Mouse (Mus musculus): Measurements from ENCODE around the gene Sumo2. TPM values are rescaled to one million over a fixed set of nuclear protein-coding genes. Genes with fewer than 3 reads are reported as not detected.

Gene Sumo2
- 102 and 105 TPM in 2 replicates for polyA plus RNA-seq (2012; rRNA removed)

DNA sequence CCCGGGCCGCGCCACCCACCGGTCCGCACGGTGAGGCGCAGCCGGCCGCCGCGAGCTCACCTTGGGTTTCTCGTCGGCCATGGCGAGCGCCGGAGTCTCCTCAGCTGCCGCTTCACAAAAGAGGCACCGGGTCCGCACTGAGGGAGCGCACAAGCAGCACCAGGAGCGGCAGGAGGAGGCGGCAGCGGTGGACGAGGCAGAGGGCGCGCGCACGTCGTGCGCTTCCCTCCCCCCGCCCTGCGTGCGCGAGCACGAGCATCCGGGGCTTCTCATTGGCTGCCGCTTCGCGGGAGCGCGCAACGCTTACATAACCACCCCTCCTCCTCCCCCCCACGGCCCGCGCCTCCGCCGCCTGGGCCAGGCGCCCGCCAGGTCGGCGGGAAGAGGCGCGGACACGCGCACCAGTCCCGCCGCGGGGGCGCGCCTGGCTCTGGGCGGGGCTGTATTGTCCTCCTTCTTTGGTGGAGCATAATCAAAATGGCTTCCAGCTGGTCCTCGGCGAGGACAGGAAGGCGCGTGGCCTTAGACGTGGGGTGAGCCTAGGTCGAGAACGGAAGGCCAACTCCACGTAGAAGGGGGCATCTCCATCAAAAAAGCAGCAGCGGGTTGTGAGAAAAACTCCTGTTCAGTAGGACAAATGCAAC is at the start of gene Sumo2:
Gene Sumo2 (minus strand): TSS at position 239 of the 644 bp plus-strand sequence.
- Histone ChIP-seq H3K27ac (ENCODE audit: control insufficient read depth, insufficient read depth, low read length) (peak within 1 kb of the TSS; percentile 81), H3K36me3 (ENCODE audit: control insufficient read depth, insufficient read depth, low read length) (peaks cover 27% of the 10 kb centered on the region), H3K27me3 (ENCODE audit: control insufficient read depth, insufficient read depth, low read length) (no peaks in the 10 kb centered on the region), H3K4me1 (replicated peaks; ENCODE audit: control insufficient read depth, insufficient read depth, low read length) (peaks cover 7% of the 10 kb centered on the region), H3K4me3 (ENCODE audit: control insufficient read depth, insufficient read depth, low read length) (peak within 1 kb of the TSS; percentile 99)
- WGBS = 1% methylated on average over 69 of the region's 70 CpGs
- TF ChIP-seq POLR2A (IDR thresholded peaks at IDR 0.05; ENCODE audit: control insufficient read depth, extremely low read depth, insufficient read depth, low read length, poor library complexity) = peak; percentile 59
- TF ChIP-seq CTCF (IDR thresholded peaks at IDR 0.05; ENCODE audit: borderline replicate concordance, control insufficient read depth, extremely low read depth, insufficient read depth, low read length, poor library complexity) = peak; percentile 66; the same call in 1 of the 2 replicates
- DNase-seq = peak; percentile 99

DNA sequence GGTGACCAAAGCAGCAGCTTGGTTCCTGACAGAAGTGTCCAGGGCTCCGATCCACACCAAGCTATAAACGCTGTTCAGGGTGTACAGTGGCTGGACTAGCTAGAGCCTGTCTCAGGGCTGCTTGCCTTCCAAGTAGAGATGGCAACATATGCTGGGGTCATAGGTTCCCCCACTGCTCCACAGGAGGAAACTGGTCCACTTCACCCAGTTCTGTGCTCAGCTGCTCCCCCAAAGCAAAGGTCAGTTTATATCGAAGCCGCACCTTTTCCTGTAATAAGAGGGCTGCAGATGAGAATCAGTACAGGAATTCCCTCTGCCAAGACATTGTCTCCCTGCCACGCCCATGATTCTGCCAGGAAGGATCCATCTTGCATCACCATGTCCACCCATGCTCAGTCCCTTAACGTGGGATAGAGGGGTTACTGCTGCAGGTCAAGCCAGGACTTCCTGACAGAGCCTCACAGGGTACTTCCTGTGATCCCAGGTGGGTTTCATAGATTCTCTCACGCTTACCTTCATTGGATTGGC is 49.6 kb upstream of the Sumo2 start:
- Histone ChIP-seq H3K27ac (ENCODE audit: control insufficient read depth, insufficient read depth, low read length) (no peak overlapping the region), H3K36me3 (ENCODE audit: control insufficient read depth, insufficient read depth, low read length) (peaks cover 92% of the 10 kb centered on the region), H3K4me1 (replicated peaks; ENCODE audit: control insufficient read depth, insufficient read depth, low read length) (no peaks in the 10 kb centered on the region), H3K27me3 (ENCODE audit: control insufficient read depth, insufficient read depth, low read length) (no peaks in the 10 kb centered on the region), H3K4me3 (ENCODE audit: control insufficient read depth, insufficient read depth, low read length) (no peak overlapping the region)
- TF ChIP-seq POLR2A (IDR thresholded peaks at IDR 0.05; ENCODE audit: control insufficient read depth, extremely low read depth, insufficient read depth, low read length, poor library complexity) (no peak), CTCF (IDR thresholded peaks at IDR 0.05; ENCODE audit: borderline replicate concordance, control insufficient read depth, extremely low read depth, insufficient read depth, low read length, poor library complexity) (no peak)
- no peak for DNase-seq
- WGBS = 94% methylated on average over 7 of the region's 7 CpGs

DNA sequence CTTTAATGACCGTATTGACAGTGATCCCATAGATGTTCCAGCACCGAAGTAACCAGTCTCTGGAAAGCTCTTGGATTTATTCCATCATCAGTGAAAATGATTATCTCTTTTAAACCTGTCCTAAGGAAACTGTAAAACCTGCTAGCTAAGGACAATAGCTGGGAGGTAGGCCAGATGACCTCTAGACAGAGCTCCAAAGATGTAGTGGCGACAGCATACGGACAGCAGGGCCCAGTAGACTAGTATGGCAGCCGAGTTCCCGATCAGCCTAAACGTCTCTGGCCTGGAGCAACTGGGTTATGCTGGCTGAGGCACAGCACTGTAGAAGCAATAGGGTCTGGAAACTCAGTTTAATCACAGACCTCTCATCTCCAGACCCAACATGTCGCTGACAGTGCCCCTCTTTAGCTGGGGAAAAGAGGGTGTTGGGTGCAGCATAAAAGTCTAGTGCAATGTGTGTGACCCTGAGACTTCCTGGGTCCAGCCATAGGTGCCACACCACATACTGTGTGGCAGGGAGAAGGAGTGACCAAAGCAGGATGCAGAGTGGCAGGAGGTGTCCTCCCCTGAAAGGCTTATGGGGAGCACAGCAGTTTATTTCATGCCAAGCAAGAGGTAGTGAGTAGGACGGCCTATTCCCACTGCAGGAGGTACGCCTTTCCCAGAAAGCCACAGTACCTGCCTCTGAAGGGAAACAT is 48.4 kb upstream of the Sumo2 start:
- H3K36me3 ChIP-seq (ENCODE audit: control insufficient read depth, insufficient read depth, low read length) = peaks cover 86% of the 10 kb centered on the region
- no peak for TF ChIP-seq CTCF (IDR thresholded peaks at IDR 0.05; ENCODE audit: borderline replicate concordance, control insufficient read depth, extremely low read depth, insufficient read depth, low read length, poor library complexity)
- TF ChIP-seq POLR2A (IDR thresholded peaks at IDR 0.05; ENCODE audit: control insufficient read depth, extremely low read depth, insufficient read depth, low read length, poor library complexity) = no peak
- H3K4me1 ChIP-seq (replicated peaks; ENCODE audit: control insufficient read depth, insufficient read depth, low read length) = no peaks in the 10 kb centered on the region
- H3K4me3 ChIP-seq (ENCODE audit: control insufficient read depth, insufficient read depth, low read length) = no peak overlapping the region
- no peaks in the 10 kb centered on the region for H3K27me3 ChIP-seq (ENCODE audit: control insufficient read depth, insufficient read depth, low read length)
- 95% methylated on average over 10 of the region's 10 CpGs for WGBS
- no peak for DNase-seq
- H3K27ac ChIP-seq (ENCODE audit: control insufficient read depth, insufficient read depth, low read length) = no peak overlapping the region

DNA sequence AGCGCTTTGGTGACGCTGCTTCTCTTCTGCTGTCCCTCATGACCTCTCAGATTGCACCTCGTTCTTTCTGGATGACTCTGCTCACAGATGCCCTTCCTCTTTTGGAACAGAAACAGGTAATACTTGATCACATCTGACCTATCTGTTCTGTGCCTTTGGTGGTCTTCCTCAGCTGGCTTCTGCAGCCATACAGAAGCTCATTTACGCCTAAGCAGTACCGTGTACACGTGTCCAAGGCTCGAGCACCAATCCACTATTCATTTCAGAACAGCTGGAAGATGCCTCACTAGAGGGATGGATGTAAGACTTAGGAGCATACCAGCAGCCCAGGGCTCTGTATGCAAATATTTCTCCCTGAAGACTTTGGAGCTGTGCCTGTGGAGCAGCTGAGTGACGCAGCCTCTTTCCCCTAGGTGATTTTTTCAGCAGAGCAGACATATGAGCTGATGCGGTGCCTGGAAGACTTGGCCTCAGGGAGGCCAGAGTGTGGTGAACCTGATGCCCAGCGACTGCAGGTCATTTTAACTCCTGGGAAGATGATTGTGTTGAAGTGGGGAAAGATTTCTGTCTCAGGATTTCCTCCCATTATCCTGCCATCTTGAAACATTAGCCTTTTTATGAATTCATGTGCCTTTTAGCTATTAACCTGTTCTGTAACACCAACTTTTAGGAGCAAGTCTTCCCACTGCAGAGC is 47.0 kb upstream of the Sumo2 start:
- Histone ChIP-seq H3K4me1 (replicated peaks; ENCODE audit: control insufficient read depth, insufficient read depth, low read length) (no peaks in the 10 kb centered on the region), H3K27me3 (ENCODE audit: control insufficient read depth, insufficient read depth, low read length) (no peaks in the 10 kb centered on the region), H3K4me3 (ENCODE audit: control insufficient read depth, insufficient read depth, low read length) (no peak overlapping the region), H3K36me3 (ENCODE audit: control insufficient read depth, insufficient read depth, low read length) (peaks cover 76% of the 10 kb centered on the region), H3K27ac (ENCODE audit: control insufficient read depth, insufficient read depth, low read length) (no peak overlapping the region)
- no peak for TF ChIP-seq POLR2A (IDR thresholded peaks at IDR 0.05; ENCODE audit: control insufficient read depth, extremely low read depth, insufficient read depth, low read length, poor library complexity)
- TF ChIP-seq CTCF (IDR thresholded peaks at IDR 0.05; ENCODE audit: borderline replicate concordance, control insufficient read depth, extremely low read depth, insufficient read depth, low read length, poor library complexity) = no peak
- DNase-seq = no peak
- WGBS = 93% methylated on average over 10 of the region's 10 CpGs

DNA sequence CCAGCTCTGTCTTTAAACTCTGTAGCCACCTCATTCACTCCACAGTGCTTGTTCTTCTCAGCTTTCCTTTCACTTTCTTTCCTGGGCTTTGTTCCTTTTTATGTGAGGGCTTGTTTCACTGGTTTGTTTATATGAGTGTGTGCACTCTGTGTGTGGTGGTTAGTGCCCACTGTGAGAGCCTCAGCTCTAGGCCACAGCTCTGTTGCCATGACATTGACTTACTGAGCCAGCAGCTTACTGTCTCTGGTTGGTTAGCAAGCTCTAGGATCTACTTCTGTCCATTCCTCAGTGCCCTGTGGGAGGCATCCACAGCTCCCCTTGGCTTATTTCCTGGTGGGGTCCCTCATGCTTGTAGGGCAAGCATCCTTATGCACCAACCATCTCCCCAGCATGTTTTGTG is 43.0 kb upstream of the Sumo2 start:
- TF ChIP-seq POLR2A (IDR thresholded peaks at IDR 0.05; ENCODE audit: control insufficient read depth, extremely low read depth, insufficient read depth, low read length, poor library complexity) = no peak
- no peak for TF ChIP-seq CTCF (IDR thresholded peaks at IDR 0.05; ENCODE audit: borderline replicate concordance, control insufficient read depth, extremely low read depth, insufficient read depth, low read length, poor library complexity)
- Histone ChIP-seq H3K36me3 (ENCODE audit: control insufficient read depth, insufficient read depth, low read length) (peaks cover 40% of the 10 kb centered on the region), H3K27ac (ENCODE audit: control insufficient read depth, insufficient read depth, low read length) (peak overlapping the region; percentile 22; the same call in 1 of the 2 replicates), H3K4me1 (replicated peaks; ENCODE audit: control insufficient read depth, insufficient read depth, low read length) (no peaks in the 10 kb centered on the region), H3K4me3 (ENCODE audit: control insufficient read depth, insufficient read depth, low read length) (no peak overlapping the region), H3K27me3 (ENCODE audit: control insufficient read depth, insufficient read depth, low read length) (no peaks in the 10 kb centered on the region)
- DNase-seq = no peak

DNA sequence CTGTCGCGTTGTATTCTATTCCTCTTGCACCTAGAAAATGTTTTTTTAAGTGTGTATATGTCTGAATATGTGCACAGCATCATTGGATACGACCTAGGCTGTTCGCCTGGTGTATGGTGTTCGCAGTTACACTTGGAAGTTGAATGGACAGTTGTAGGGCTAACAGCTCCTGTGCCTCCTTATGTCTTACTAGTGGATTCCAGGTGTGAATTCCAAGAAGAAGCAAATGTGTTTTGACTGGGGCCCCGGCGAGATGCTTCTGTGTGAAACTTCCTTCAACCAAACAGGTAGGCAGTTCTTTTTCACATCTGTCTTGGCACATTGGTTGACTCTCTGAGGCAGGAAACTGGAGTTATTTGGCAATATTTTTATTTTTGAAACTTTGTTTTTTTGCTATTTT is 28.9 kb upstream of the Sumo2 start:
- 13% methylated on average over 7 of the region's 7 CpGs for WGBS
- no peak for TF ChIP-seq POLR2A (IDR thresholded peaks at IDR 0.05; ENCODE audit: control insufficient read depth, extremely low read depth, insufficient read depth, low read length, poor library complexity)
- no peak for TF ChIP-seq CTCF (IDR thresholded peaks at IDR 0.05; ENCODE audit: borderline replicate concordance, control insufficient read depth, extremely low read depth, insufficient read depth, low read length, poor library complexity)
- no peak overlapping the region for H3K4me3 ChIP-seq (ENCODE audit: control insufficient read depth, insufficient read depth, low read length)
- peaks cover 25% of the 10 kb centered on the region for H3K36me3 ChIP-seq (ENCODE audit: control insufficient read depth, insufficient read depth, low read length)
- no peaks in the 10 kb centered on the region for H3K27me3 ChIP-seq (ENCODE audit: control insufficient read depth, insufficient read depth, low read length)
- 0 out of 2 replicates have a peak, but pooled peaks cover 2% of the 10 kb centered on the region for H3K4me1 ChIP-seq (replicated peaks; ENCODE audit: control insufficient read depth, insufficient read depth, low read length)
- no peak overlapping the region for H3K27ac ChIP-seq (ENCODE audit: control insufficient read depth, insufficient read depth, low read length)
- no peak for DNase-seq

All from thymus, adult 2 months (tissue).